Mouse (Mus musculus) heart, postnatal 0 days (tissue): ENCODE measurements around the gene Desi1. TPM values are rescaled to one million over a fixed set of nuclear protein-coding genes. Genes with fewer than 3 reads are reported as not detected.

Source experiments
- ATAC-seq: fragments of 200-750 bp; cut with Nextera tagmentation; 2 replicates; pipeline ENCODE4 v1.8.0; 2017; ENCODE audit warnings: low read depth, moderate number of reproducible peaks, moderate library complexity; ENCODE audit not compliant: insufficient read depth
- DNase-seq: peaks from one replicate; pipeline ENCODE4 v3.0.0-alpha.2; 2016; ENCODE audit warnings: low spot score
- H3K27ac ChIP-seq: fragments of 300-500 bp; sonication (generic); 2 replicates; pipeline ENCODE4 v1.5.1; 2014; ENCODE audit warnings: low read depth, mild to moderate bottlenecking
- H3K27me3 ChIP-seq: fragments of 300-500 bp; sonication (generic); 2 replicates; pipeline ENCODE4 v1.6.1; 2014; ENCODE audit warnings: low read length, mixed read lengths; ENCODE audit not compliant: control insufficient read depth, insufficient read depth
- H3K36me3 ChIP-seq: fragments of 300-500 bp; sonication (generic); replicated peaks from 2 replicates; pipeline ENCODE4 v1.6.1; 2014; ENCODE audit warnings: low read length, mixed read lengths; ENCODE audit not compliant: control insufficient read depth, insufficient read depth
- H3K4me1 ChIP-seq: fragments of 300-500 bp; sonication (generic); 2 replicates; pipeline ENCODE4 v1.6.1; 2014; ENCODE audit warnings: antibody characterized with exemption; ENCODE audit not compliant: control insufficient read depth, insufficient read depth
- H3K4me2 ChIP-seq: fragments of 300-500 bp; sonication (generic); 2 replicates; pipeline ENCODE4 v1.6.1; 2014; ENCODE audit warnings: low read depth, mild to moderate bottlenecking, low read length, moderate library complexity
- H3K4me3 ChIP-seq: fragments of 300-500 bp; sonication (generic); 2 replicates; pipeline ENCODE4 v1.5.1; 2014; ENCODE audit warnings: low read depth, low read length
- H3K9ac ChIP-seq: fragments of 300-500 bp; sonication (generic); replicated peaks from 2 replicates; pipeline ENCODE4 v1.6.1; 2014; ENCODE audit warnings: low read depth, low read length, mixed read lengths
- H3K9me3 ChIP-seq: fragments of 300-500 bp; sonication (generic); replicated peaks from 2 replicates; pipeline ENCODE4 v1.6.1; 2016; ENCODE audit warnings: low read length; ENCODE audit not compliant: control insufficient read depth
- CTCF ChIP-seq: IDR thresholded peaks from 2 replicates; pipeline ENCODE4 v1.5.1; 2016; ENCODE audit warnings: antibody characterized with exemption, control low read depth, low read depth
- EP300 ChIP-seq: IDR thresholded peaks from 2 replicates; pipeline ENCODE4 v1.6.1; 2016; ENCODE audit warnings: antibody characterized with exemption, low read depth
- WGBS: fragments of 180-500 bp; shearing (Covaris S2); extraction: QIAGEN DNeasy Blood & Tissue Kit; methylation state at CpG from one replicate; pipeline ENCODE4 v1.1.7; 2014; 5-methylcytosine and 5-hydroxymethylcytosine counted together
- polyA plus RNA-seq: library from polyadenylated mRNA; unstranded; fragments of >200 nt; fragmentation: Nextera tagmentation; extraction: Ambion mirVana; gene quantifications from 2 replicates; pipeline ENCODE4 v1.2.1, GENCODE M21; 2015
- total RNA-seq: library from RNA; depleted of rRNA; stranded (reverse); fragments of >200 nt; gene quantifications from 2 replicates; pipeline ENCODE4 v1.2.3, GENCODE M21; 2014; ENCODE audit warnings: low replicate concordance; rRNA removed

Gene Desi1
- total RNA-seq (9.0 and 13.6 TPM in 2 replicates), polyA plus RNA-seq (15.4 and 16.1 TPM in 2 replicates)

DNA sequence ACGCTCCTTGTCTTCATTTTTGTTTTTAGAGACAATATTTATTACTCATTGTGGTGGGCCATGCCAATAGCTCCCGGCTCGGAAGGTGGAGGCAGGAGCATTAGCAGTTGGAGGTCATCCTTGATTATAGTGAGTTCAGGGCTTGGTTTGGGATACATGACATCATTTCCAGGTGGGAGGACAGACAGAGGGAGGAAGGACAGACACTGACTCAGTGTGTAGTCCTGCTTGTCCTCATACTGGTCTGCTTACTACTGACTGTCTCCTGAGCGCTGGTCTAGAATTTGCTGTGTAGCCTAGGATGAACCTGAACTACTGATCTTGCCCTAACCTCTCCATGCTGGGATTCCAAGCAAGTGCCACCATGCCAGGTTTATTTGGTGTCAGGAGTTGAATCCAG, at the start of gene Desi1:
Gene Desi1, minus strand, starts transcription at position 101 of the 400 bp plus-strand sequence.
- Histone ChIP-seq H3K9ac (no peak within 1 kb of the TSS), H3K4me2 (no peak within 1 kb of the TSS), H3K4me1 (no peaks in the 10 kb centered on the region), H3K36me3 (peaks cover 73% of the 10 kb centered on the region), H3K4me3 (no peak within 1 kb of the TSS), H3K27ac (no peak within 1 kb of the TSS), H3K9me3 (no peaks in the 10 kb centered on the region), H3K27me3 (no peaks in the 10 kb centered on the region)
- 91% methylated on average over 4 of the region's 4 CpGs for WGBS
- no peak for ATAC-seq
- TF ChIP-seq CTCF, result no peak
- no peak for TF ChIP-seq EP300
- no peak for DNase-seq

DNA sequence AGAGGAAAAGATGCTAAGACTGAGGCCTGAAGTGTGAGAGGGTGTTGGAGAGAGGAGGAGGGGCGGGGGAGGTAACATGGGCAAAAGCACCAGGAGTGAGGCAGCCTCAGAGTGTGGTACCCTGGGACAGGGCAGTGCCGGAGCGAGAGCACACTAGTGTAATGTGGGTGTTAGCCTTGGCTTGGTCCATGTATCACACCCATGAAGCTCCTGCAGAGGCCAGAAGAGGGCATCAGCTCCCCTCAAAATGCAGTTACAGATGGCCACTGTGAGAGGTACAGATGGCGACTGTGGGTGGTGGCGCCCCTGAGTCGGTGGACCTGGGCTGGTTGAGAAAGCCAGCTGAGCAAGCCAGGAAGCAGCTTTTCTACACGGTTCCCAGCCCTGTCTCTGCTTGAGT, 47.5 kb upstream of the Desi1 start:
- H3K4me1 ChIP-seq, result no peaks in the 10 kb centered on the region
- WGBS, result 28% methylated on average over 7 of the region's 7 CpGs
- DNase-seq (no peak), ATAC-seq (no peak)
- no peak overlapping the region for H3K4me3 ChIP-seq
- no peaks in the 10 kb centered on the region for H3K9me3 ChIP-seq
- TF ChIP-seq CTCF, result peak; percentile 37
- no peak for TF ChIP-seq EP300
- H3K36me3 ChIP-seq, result no peaks in the 10 kb centered on the region
- no peaks in the 10 kb centered on the region for H3K27me3 ChIP-seq
- H3K9ac ChIP-seq, result no peak overlapping the region
- no peak overlapping the region for H3K4me2 ChIP-seq
- H3K27ac ChIP-seq, result no peak overlapping the region

DNA sequence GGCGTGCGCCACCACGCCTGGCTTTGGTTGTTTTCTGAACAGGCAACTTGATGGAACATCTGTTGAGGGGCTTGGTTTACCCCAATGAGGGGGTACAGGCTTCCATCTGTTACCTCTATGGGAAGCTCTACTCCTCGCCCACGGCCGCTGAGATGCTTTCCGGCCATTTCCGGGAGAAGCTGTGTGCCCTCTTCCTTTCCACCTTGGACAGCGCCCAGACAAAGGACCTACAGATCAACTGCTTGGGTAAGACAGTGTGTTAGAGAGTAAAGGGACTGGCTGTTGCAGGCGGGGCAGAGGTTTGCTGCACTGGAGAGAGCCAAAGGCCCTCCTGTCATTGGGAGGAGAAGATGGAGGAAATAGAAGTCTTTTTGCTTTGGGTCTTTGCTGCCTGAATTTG, 46.2 kb upstream of the Desi1 start:
- TF ChIP-seq EP300 (no peak), CTCF (no peak)
- no peak for DNase-seq
- H3K27ac ChIP-seq, result no peak overlapping the region
- no peak overlapping the region for H3K4me2 ChIP-seq
- no peaks in the 10 kb centered on the region for H3K9me3 ChIP-seq
- no peak for ATAC-seq
- H3K4me1 ChIP-seq, result no peaks in the 10 kb centered on the region
- no peaks in the 10 kb centered on the region for H3K36me3 ChIP-seq
- no peak overlapping the region for H3K4me3 ChIP-seq
- 47% methylated on average over 10 of the region's 10 CpGs for WGBS
- H3K27me3 ChIP-seq, result no peaks in the 10 kb centered on the region
- H3K9ac ChIP-seq, result no peak overlapping the region

DNA sequence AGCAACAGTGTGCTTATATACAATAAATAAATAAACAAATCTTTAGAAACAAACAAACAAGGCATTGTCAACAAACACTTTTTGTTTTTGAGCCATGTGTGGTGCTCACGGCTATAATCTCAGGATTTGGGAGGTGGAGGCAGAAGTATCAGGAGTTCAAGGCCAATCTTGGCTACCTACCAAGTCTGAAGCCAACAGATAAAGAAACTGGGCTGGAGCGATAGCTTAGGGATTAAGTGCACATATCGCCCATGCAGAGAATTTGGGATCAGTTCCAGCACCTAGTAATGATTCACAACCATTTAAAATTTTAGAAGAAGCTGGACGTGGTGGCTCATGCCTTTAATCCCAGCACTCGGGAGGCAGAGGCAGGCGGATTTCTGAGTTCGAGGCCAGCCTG, 39.8 kb upstream of the Desi1 start:
- ATAC-seq, result no peak
- Histone ChIP-seq H3K9ac (no peak overlapping the region), H3K27ac (no peak overlapping the region), H3K9me3 (no peaks in the 10 kb centered on the region), H3K4me1 (no peaks in the 10 kb centered on the region), H3K27me3 (peaks cover 33% of the 10 kb centered on the region), H3K4me3 (no peak overlapping the region), H3K36me3 (no peaks in the 10 kb centered on the region), H3K4me2 (no peak overlapping the region)
- DNase-seq, result no peak
- no peak for TF ChIP-seq CTCF
- no peak for TF ChIP-seq EP300
- 64% methylated on average over 7 of the region's 7 CpGs for WGBS

DNA sequence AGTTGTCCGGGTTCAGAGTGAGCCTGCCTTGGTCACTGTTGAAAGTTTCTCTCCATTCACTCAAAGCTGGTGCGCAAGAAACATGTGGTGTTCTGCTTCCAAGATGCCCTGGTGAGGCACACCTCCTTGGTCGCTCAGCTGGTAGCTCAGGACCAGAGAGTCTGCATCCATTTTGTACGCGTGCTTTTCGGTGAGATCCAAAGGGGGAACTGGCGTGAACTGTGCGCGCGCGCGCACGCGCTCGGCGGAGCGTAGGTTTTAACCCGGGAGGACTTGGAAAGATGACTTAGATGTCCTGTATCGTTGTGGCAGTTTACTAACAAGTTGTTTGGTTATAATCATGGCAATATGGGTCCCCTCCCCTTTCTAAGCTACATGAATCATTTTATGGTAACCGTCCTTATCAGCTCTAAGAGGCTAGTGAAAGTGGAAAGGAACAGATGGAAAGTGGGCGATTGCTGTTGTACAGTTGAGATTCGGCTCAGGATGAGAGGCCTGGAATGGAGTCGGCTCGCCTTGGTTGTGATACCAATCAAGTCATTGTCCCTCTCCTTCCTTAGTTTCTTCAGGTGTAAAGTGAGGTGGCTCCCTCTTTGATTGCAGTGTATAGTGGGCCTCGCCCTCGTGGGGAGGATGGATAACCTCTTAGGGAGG, 38.3 kb upstream of the Desi1 start:
- Histone ChIP-seq H3K27me3 (peaks cover 34% of the 10 kb centered on the region), H3K36me3 (no peaks in the 10 kb centered on the region), H3K4me3 (no peak overlapping the region), H3K4me1 (no peaks in the 10 kb centered on the region), H3K9ac (no peak overlapping the region), H3K4me2 (no peak overlapping the region), H3K9me3 (no peaks in the 10 kb centered on the region), H3K27ac (no peak overlapping the region)
- ATAC-seq (no peak), DNase-seq (no peak)
- TF ChIP-seq EP300, result no peak
- no peak for TF ChIP-seq CTCF
- WGBS, result 83% methylated on average over 26 of the region's 26 CpGs

DNA sequence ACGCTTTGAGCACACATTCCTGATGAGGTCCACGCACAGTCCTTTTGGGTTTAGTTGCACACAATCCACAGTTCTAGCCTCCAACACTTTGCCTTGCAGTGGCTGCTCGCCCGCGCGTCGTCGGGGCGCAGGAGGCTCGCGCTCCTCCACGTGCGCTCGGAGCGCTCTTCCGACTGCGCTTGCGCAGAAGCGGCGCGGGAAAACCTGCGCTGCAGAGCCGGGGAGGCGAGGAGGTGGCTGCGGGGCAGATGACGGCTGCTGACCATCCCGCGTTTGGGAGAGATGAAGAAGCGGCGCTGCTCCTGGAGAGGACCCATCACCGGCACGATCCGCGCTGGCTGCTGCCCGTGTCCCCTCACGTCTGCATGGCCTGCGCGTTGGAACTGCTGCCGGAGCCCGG, 36.2 kb upstream of the Desi1 start, which contains the start of gene Mei1:
Gene Mei1, plus strand, starts transcription at position 99 of the 400 bp plus-strand sequence.
- Histone ChIP-seq H3K4me2 (no peak within 1 kb of the TSS), H3K4me3 (peak within 1 kb of the TSS; percentile 1; the same call in 1 of the 2 replicates), H3K27ac (no peak within 1 kb of the TSS), H3K36me3 (no peaks in the 10 kb centered on the region), H3K9me3 (no peaks in the 10 kb centered on the region), H3K9ac (no peak within 1 kb of the TSS), H3K4me1 (no peaks in the 10 kb centered on the region), H3K27me3 (peaks cover 42% of the 10 kb centered on the region)
- TF ChIP-seq CTCF (no peak), EP300 (no peak)
- ATAC-seq (no peak), DNase-seq (no peak)
- 17% methylated on average over 37 of the region's 40 CpGs for WGBS
